Mouse (Mus musculus) ES-Bruce4 (cell line): ENCODE measurements at regions not wholly inside any gene's neighbourhood (a gene's known extent, or its start where the extent isn't known, plus 50 kb on each side); places are given as distances from the start of the nearest gene placed in this dataset.

Experiments
- CTCF ChIP-seq: IDR thresholded peaks from one replicate; pipeline ENCODE4 v1.8.1; 2011; ENCODE audit warnings: low read depth, low read length
- EP300 ChIP-seq: IDR thresholded peaks from 2 replicates; pipeline ENCODE4 v1.6.1; 2011; ENCODE audit warnings: low read depth, low read length; ENCODE audit not compliant: insufficient read depth
- POLR2A ChIP-seq: IDR thresholded peaks from one replicate; pipeline ENCODE4 v1.8.1; 2011; ENCODE audit warnings: low read length; ENCODE audit not compliant: insufficient read depth

GRCm38 (mm10) chr10:34667203-34667602 lies 184.0 kb downstream of the Frk start:
- TF ChIP-seq POLR2A (no peak), CTCF (no peak), EP300 (no peak)
